Mouse (Mus musculus): ENCODE data around the gene Cyth1.

- TF ChIP-seq CTCF (IDR thresholded peaks at IDR 0.05) (no peak), POLR2A (IDR thresholded peaks at IDR 0.05; ENCODE audit: insufficient read depth, low read depth, low read length) (no peak)
These were observed 163.2 kb downstream of the Cyth1 start for GRCm38 (mm10) chr11:118085176-118085575.
